Mouse (Mus musculus) kidney, adult 2 months (tissue): Measurements from ENCODE around the gene Pax9.

Experiments used
- CTCF ChIP-seq: fragments of 200-500 bp; conservative IDR thresholded peaks from 2 replicates; pipeline ENCODE4 v1.5.1; 2011; ENCODE audit warnings: low read depth, mild to moderate bottlenecking, control low read depth, low read length, moderate library complexity, mixed read lengths; ENCODE audit not compliant: insufficient read depth, insufficient read length
- POLR2A ChIP-seq: fragments of 200-500 bp; IDR thresholded peaks from one replicate; pipeline ENCODE4 v1.6.1; 2011; ENCODE audit warnings: low read depth, low read length, control low read depth

GRCm38 (mm10) chr12:56692536-56692935 lies 969 bp downstream of the Pax9 start:
- TF ChIP-seq CTCF, result no peak
- no peak for TF ChIP-seq POLR2A
